Mouse (Mus musculus) hindbrain, embryonic 14.5 days (tissue): ENCODE measurements at regions not wholly inside any gene's neighbourhood (a gene's known extent, or its start where the extent isn't known, plus 50 kb on each side); places are given as distances from the start of the nearest gene placed in this dataset.

Experiments used
- ATAC-seq: fragments of 200-750 bp; cut with Nextera tagmentation; 2 replicates; pipeline ENCODE4 v1.8.0; 2017; ENCODE audit warnings: moderate number of reproducible peaks, mild to moderate bottlenecking, moderate TSS enrichment, moderate library complexity; ENCODE audit not compliant: low FRiP score
- DNase-seq: peaks from one replicate; pipeline ENCODE4 v3.0.0-alpha.2; 2015; ENCODE audit warnings: low spot score
- H3K27ac ChIP-seq: fragments of 300-500 bp; sonication (generic); 2 replicates; pipeline ENCODE4 v1.5.1; 2014; ENCODE audit warnings: mild to moderate bottlenecking, moderate library complexity
- H3K27me3 ChIP-seq: fragments of 300-500 bp; sonication (generic); 2 replicates; pipeline ENCODE4 v1.6.1; 2014; ENCODE audit warnings: mild to moderate bottlenecking, low read length, mixed read lengths; ENCODE audit not compliant: control insufficient read depth, insufficient read depth
- H3K36me3 ChIP-seq: fragments of 300-500 bp; sonication (generic); replicated peaks from 2 replicates; pipeline ENCODE4 v1.6.1; 2014; ENCODE audit not compliant: control insufficient read depth, insufficient read depth
- H3K4me1 ChIP-seq: fragments of 300-500 bp; sonication (generic); replicated peaks from 2 replicates; pipeline ENCODE4 v1.6.1; 2014; ENCODE audit warnings: antibody characterized with exemption, low read length, mixed read lengths; ENCODE audit not compliant: control insufficient read depth, insufficient read depth
- H3K4me2 ChIP-seq: fragments of 300-500 bp; sonication (generic); replicated peaks from 2 replicates; pipeline ENCODE4 v1.6.1; 2014; ENCODE audit warnings: mild to moderate bottlenecking, moderate library complexity
- H3K4me3 ChIP-seq: fragments of 300-500 bp; sonication (generic); replicated peaks from 2 replicates; pipeline ENCODE4 v1.5.1; 2014; ENCODE audit warnings: mild to moderate bottlenecking, low read length
- H3K9ac ChIP-seq: fragments of 300-500 bp; sonication (generic); 2 replicates; pipeline ENCODE4 v1.6.1; 2014
- H3K9me3 ChIP-seq: fragments of 300-500 bp; sonication (generic); 2 replicates; pipeline ENCODE4 v1.6.1; 2016; ENCODE audit warnings: low read length; ENCODE audit not compliant: control insufficient read depth
- WGBS: fragments of 180-500 bp; shearing (Covaris S2); extraction: QIAGEN DNeasy Blood & Tissue Kit; methylation state at CpG from one replicate; pipeline ENCODE4 v1.1.7; 2014; 5-methylcytosine and 5-hydroxymethylcytosine counted together

- DNase-seq = no peak
- ATAC-seq = 0 out of 2 replicates have a peak, but pooled peaks have one; percentile 27
- 53% methylated on average over 3 of the region's 3 CpGs for WGBS
- H3K9ac ChIP-seq = no peak overlapping the region
- no peaks in the 10 kb centered on the region for H3K9me3 ChIP-seq
- H3K27me3 ChIP-seq = no peaks in the 10 kb centered on the region
- peaks cover 23% of the 10 kb centered on the region for H3K4me1 ChIP-seq
- H3K27ac ChIP-seq = no peak overlapping the region; the same call in 1 of the 2 replicates
- no peak overlapping the region for H3K4me2 ChIP-seq
- H3K4me3 ChIP-seq = no peak overlapping the region
- no peaks in the 10 kb centered on the region for H3K36me3 ChIP-seq
Observed at GRCm38 (mm10) chr2:166324954-166325353, 169.5 kb upstream of the Sulf2 start.

- peaks cover 4% of the 10 kb centered on the region; the same call in 1 of the 2 replicates for H3K27me3 ChIP-seq
- H3K27ac ChIP-seq = peak overlapping the region; percentile 14; the same call in 1 of the 2 replicates
- peak; percentile 68; the same call in 1 of the 2 replicates for ATAC-seq
- H3K36me3 ChIP-seq = no peaks in the 10 kb centered on the region
- H3K4me2 ChIP-seq = no peak overlapping the region
- H3K4me3 ChIP-seq = no peak overlapping the region
- peaks cover 23% of the 10 kb centered on the region for H3K4me1 ChIP-seq
- WGBS = 22% methylated on average over 10 of the region's 10 CpGs
- peak; percentile 71 for DNase-seq
- no peak overlapping the region for H3K9ac ChIP-seq
- H3K9me3 ChIP-seq = no peaks in the 10 kb centered on the region
Observed at GRCm38 (mm10) chr2:166324439-166324838, 169.0 kb upstream of the Sulf2 start.

- Histone ChIP-seq H3K4me2 (no peak overlapping the region), H3K27me3 (peaks cover 17% of the 10 kb centered on the region; the same call in 1 of the 2 replicates), H3K4me1 (peaks cover 23% of the 10 kb centered on the region), H3K9ac (no peak overlapping the region), H3K27ac (peak overlapping the region; percentile 39; the same call in 1 of the 2 replicates), H3K36me3 (no peaks in the 10 kb centered on the region), H3K4me3 (no peak overlapping the region), H3K9me3 (no peaks in the 10 kb centered on the region)
- WGBS = 29% methylated on average over 6 of the region's 6 CpGs
- no peak for DNase-seq
- no peak for ATAC-seq
Observed at GRCm38 (mm10) chr2:166322668-166323043, 167.2 kb upstream of the Sulf2 start.

GRCm38 (mm10) chr2:166321992-166322667 is 166.7 kb upstream of the Sulf2 start:
- Histone ChIP-seq H3K4me2 (no peak overlapping the region), H3K36me3 (no peaks in the 10 kb centered on the region), H3K27me3 (peaks cover 20% of the 10 kb centered on the region; the same call in 1 of the 2 replicates), H3K4me1 (peaks cover 23% of the 10 kb centered on the region), H3K4me3 (no peak overlapping the region), H3K27ac (no peak overlapping the region), H3K9ac (no peak overlapping the region), H3K9me3 (no peaks in the 10 kb centered on the region)
- DNase-seq (no peak), ATAC-seq (no peak)
- WGBS = 84% methylated on average over 6 of the region's 6 CpGs

GRCm38 (mm10) chr2:166316409-166316916 is 161.0 kb upstream of the Sulf2 start:
- DNase-seq (peak; percentile 52), ATAC-seq (peak; percentile 62; the same call in 1 of the 2 replicates)
- Histone ChIP-seq H3K9ac (no peak overlapping the region), H3K36me3 (no peaks in the 10 kb centered on the region), H3K9me3 (no peaks in the 10 kb centered on the region), H3K4me1 (peaks cover 4% of the 10 kb centered on the region; the same call in 1 of the 2 replicates), H3K4me3 (no peak overlapping the region), H3K27me3 (peaks cover 28% of the 10 kb centered on the region; the same call in 1 of the 2 replicates), H3K4me2 (no peak overlapping the region), H3K27ac (no peak overlapping the region)
- WGBS = 7% methylated on average over 10 of the region's 10 CpGs

GRCm38 (mm10) chr2:166310438-166310837 is 155.0 kb upstream of the Sulf2 start:
- ATAC-seq (no peak), DNase-seq (no peak)
- H3K9ac ChIP-seq = no peak overlapping the region
- peaks cover 19% of the 10 kb centered on the region for H3K4me1 ChIP-seq
- peaks cover 19% of the 10 kb centered on the region; the same call in 1 of the 2 replicates for H3K27me3 ChIP-seq
- no peaks in the 10 kb centered on the region for H3K36me3 ChIP-seq
- no peak overlapping the region for H3K4me3 ChIP-seq
- no peak overlapping the region for H3K27ac ChIP-seq
- H3K4me2 ChIP-seq = no peak overlapping the region
- 76% methylated on average over 5 of the region's 5 CpGs for WGBS
- H3K9me3 ChIP-seq = no peaks in the 10 kb centered on the region

GRCm38 (mm10) chr2:166309882-166310281 is 154.4 kb upstream of the Sulf2 start:
- no peaks in the 10 kb centered on the region for H3K9me3 ChIP-seq
- H3K4me2 ChIP-seq = no peak overlapping the region
- H3K9ac ChIP-seq = no peak overlapping the region
- H3K27me3 ChIP-seq = peaks cover 19% of the 10 kb centered on the region; the same call in 1 of the 2 replicates
- H3K4me1 ChIP-seq = peaks cover 24% of the 10 kb centered on the region
- H3K27ac ChIP-seq = no peak overlapping the region
- no peaks in the 10 kb centered on the region for H3K36me3 ChIP-seq
- no peak for DNase-seq
- H3K4me3 ChIP-seq = no peak overlapping the region
- no peak for ATAC-seq
- WGBS = 74% methylated on average over 2 of the region's 2 CpGs

GRCm38 (mm10) chr2:166307551-166307950 is 152.1 kb upstream of the Sulf2 start:
- H3K27me3 ChIP-seq = peaks cover 12% of the 10 kb centered on the region; the same call in 1 of the 2 replicates
- no peak overlapping the region for H3K4me3 ChIP-seq
- ATAC-seq (no peak), DNase-seq (no peak)
- no peak overlapping the region for H3K27ac ChIP-seq
- no peak overlapping the region for H3K4me2 ChIP-seq
- 28% methylated on average over 13 of the region's 13 CpGs for whole genome bisulfite sequencing
- H3K9me3 ChIP-seq = no peaks in the 10 kb centered on the region
- peaks cover 25% of the 10 kb centered on the region for H3K4me1 ChIP-seq
- no peak overlapping the region for H3K9ac ChIP-seq
- H3K36me3 ChIP-seq = no peaks in the 10 kb centered on the region

GRCm38 (mm10) chr2:166305044-166306002 is 149.9 kb upstream of the Sulf2 start:
- 0 out of 2 replicates have a peak overlapping the region, but pooled peaks have one; percentile 13 for H3K4me2 ChIP-seq
- peaks cover 25% of the 10 kb centered on the region for H3K4me1 ChIP-seq
- H3K9ac ChIP-seq = no peak overlapping the region
- no peak overlapping the region for H3K4me3 ChIP-seq
- no peak for ATAC-seq
- WGBS = 47% methylated on average over 30 of the region's 30 CpGs
- no peaks in the 10 kb centered on the region for H3K36me3 ChIP-seq
- peak; percentile 53 for DNase-seq
- H3K27me3 ChIP-seq = 0 out of 2 replicates have a peak, but pooled peaks cover 7% of the 10 kb centered on the region
- H3K27ac ChIP-seq = peak overlapping the region; percentile 65
- no peaks in the 10 kb centered on the region for H3K9me3 ChIP-seq
